Mouse (Mus musculus) ES-E14 (cell line): Measurements from ENCODE around the gene Gpr87. TPM values are rescaled to one million over a fixed set of nuclear protein-coding genes. Genes with fewer than 3 reads are reported as not detected.

Experiments used
- DNase-seq: peaks from one replicate; pipeline ENCODE4 v3.0.0-alpha.2; 2013; ENCODE audit warnings: low read depth, low spot score
- H3K27ac ChIP-seq: 2 replicates; pipeline ENCODE4 v1.5.1; 2012; ENCODE audit warnings: low read depth, mild to moderate bottlenecking, low read length, moderate library complexity, mixed read lengths; ENCODE audit not compliant: poor library complexity, insufficient read depth, severe bottlenecking
- H3K36me3 ChIP-seq: 2 replicates; pipeline ENCODE4 v1.6.1; 2012; ENCODE audit warnings: mild to moderate bottlenecking, low read length, moderate library complexity, mixed read lengths; ENCODE audit not compliant: control insufficient read depth, poor library complexity, insufficient read depth, severe bottlenecking
- H3K4me1 ChIP-seq, 2 experiments: fragments of 150-350 bp in 1 of 2; sonication (generic) in 1 of 2; 2 replicates each; pipeline ENCODE4 v1.6.1; 2012; ENCODE audit warnings: low read length in 2 of 2, mild to moderate bottlenecking in 1 of 2, mixed read lengths in 1 of 2; ENCODE audit not compliant: control insufficient read depth in 2 of 2, insufficient read depth in 2 of 2, poor library complexity in 1 of 2
- H3K4me3 ChIP-seq, 2 experiments: fragments of 150-350 bp in 1 of 2; sonication (generic) in 1 of 2; 2 replicates each; pipeline ENCODE4 v1.5.1; 2012; ENCODE audit warnings: low read length in 2 of 2, low read depth in 1 of 2, mild to moderate bottlenecking in 1 of 2, mixed read lengths in 1 of 2; ENCODE audit not compliant: insufficient read depth in 1 of 2, poor library complexity in 1 of 2, severe bottlenecking in 1 of 2
- H3K9ac ChIP-seq: 2 replicates; pipeline ENCODE4 v1.6.1; 2012; ENCODE audit warnings: low read depth, mild to moderate bottlenecking, low read length, mixed read lengths; ENCODE audit not compliant: poor library complexity, insufficient read depth, severe bottlenecking
- H3K9me3 ChIP-seq: fragments of 150-350 bp; sonication (generic); 2 replicates; pipeline ENCODE4 v1.6.1; 2012; ENCODE audit warnings: low read depth, mild to moderate bottlenecking, low read length; ENCODE audit not compliant: control insufficient read depth, insufficient read depth
- CHD2 ChIP-seq: IDR thresholded peaks from 2 replicates; pipeline ENCODE4 v1.6.1; 2014; ENCODE audit warnings: mild to moderate bottlenecking, low read depth, low read length, inconsistent platforms
- HCFC1 ChIP-seq: IDR thresholded peaks from 2 replicates; pipeline ENCODE4 v1.6.1; 2012; ENCODE audit warnings: low read length, inconsistent platforms, borderline replicate concordance; ENCODE audit not compliant: insufficient read depth
- MAFK ChIP-seq: IDR thresholded peaks from 2 replicates; pipeline ENCODE4 v1.6.1; 2014; ENCODE audit warnings: mild to moderate bottlenecking, low read depth, low read length, inconsistent platforms; ENCODE audit not compliant: insufficient read depth
- ZC3H11A ChIP-seq: IDR thresholded peaks from 2 replicates; pipeline ENCODE4 v1.6.1; 2012; ENCODE audit warnings: low read depth, mild to moderate bottlenecking, inconsistent platforms, low read length, borderline replicate concordance
- ZNF384 ChIP-seq: IDR thresholded peaks from 2 replicates; pipeline ENCODE4 v1.6.1; 2012; ENCODE audit warnings: low read depth, low read length, inconsistent platforms
- in situ Hi-C, 2 experiments: fragments of 600-800 bp; cut with MboI; formaldehyde crosslinking; loops; one replicate each; pipeline ENCODE4 v1.15.1; 2025; ENCODE audit warnings: low sequenced_read_pairs in 2 of 2, inconsistent platforms in 1 of 2; ENCODE audit not compliant: unreplicated experiment in 2 of 2
- total RNA-seq: library from RNA; depleted of rRNA; stranded (reverse); fragments of 300-350 nt; gene quantifications from 2 replicates; pipeline ENCODE4 v1.2.3, GENCODE M21; 2012

Gpr87 gene
- total RNA-seq, 1 experiment = 0.18 TPM

GRCm38 (mm10) chr3:59181134-59181533, 13.8 kb downstream of the Gpr87 start:
- Histone ChIP-seq H3K36me3 (no peaks in the 10 kb centered on the region), H3K27ac (no peak overlapping the region), H3K9me3 (no peaks in the 10 kb centered on the region), H3K9ac (no peak overlapping the region), H3K4me3 (no peak overlapping the region), H3K4me1 (no peaks in the 10 kb centered on the region)
- DNase-seq = no peak
- in situ Hi-C loops = no loop called here
- TF ChIP-seq ZNF384 (no peak), MAFK (no peak), ZC3H11A (no peak), HCFC1 (no peak)

- TF ChIP-seq MAFK (no peak), CHD2 (no peak), ZNF384 (no peak), HCFC1 (no peak), ZC3H11A (no peak)
- Histone ChIP-seq H3K9ac (no peak overlapping the region), H3K9me3 (no peaks in the 10 kb centered on the region), H3K4me3 (no peak overlapping the region), H3K4me1 (no peaks in the 10 kb centered on the region), H3K36me3 (no peaks in the 10 kb centered on the region), H3K27ac (no peak overlapping the region)
- in situ Hi-C loops = no loop called here
- DNase-seq = no peak
These were observed 18.0 kb downstream of the Gpr87 start for GRCm38 (mm10) chr3:59176871-59177270.

GRCm38 (mm10) chr3:59175234-59175633, 19.7 kb downstream of the Gpr87 start:
- no peak overlapping the region for H3K4me3 ChIP-seq
- TF ChIP-seq ZC3H11A = peak; percentile 49; the same call in 1 of the 2 replicates
- TF ChIP-seq HCFC1 = no peak
- H3K9me3 ChIP-seq = no peaks in the 10 kb centered on the region
- H3K4me1 ChIP-seq = no peaks in the 10 kb centered on the region; a peak in 1 of 4 replicates
- H3K27ac ChIP-seq = no peak overlapping the region
- H3K9ac ChIP-seq = no peak overlapping the region
- in situ Hi-C loops = no loop called here
- H3K36me3 ChIP-seq = no peaks in the 10 kb centered on the region
- no peak for DNase-seq

GRCm38 (mm10) chr3:59174426-59175154, 20.3 kb downstream of the Gpr87 start:
- TF ChIP-seq HCFC1 = no peak
- TF ChIP-seq ZNF384 = no peak
- TF ChIP-seq MAFK = no peak
- no peak for TF ChIP-seq CHD2
- TF ChIP-seq ZC3H11A = no peak
- Histone ChIP-seq H3K9me3 (no peaks in the 10 kb centered on the region), H3K4me3 (no peak overlapping the region), H3K27ac (no peak overlapping the region), H3K9ac (no peak overlapping the region), H3K4me1 (no peaks in the 10 kb centered on the region; a peak in 1 of 4 replicates), H3K36me3 (no peaks in the 10 kb centered on the region)
- in situ Hi-C loops = no loop called here
- no peak for DNase-seq
